Mouse (Mus musculus) brain, embryonic 14.5 days (tissue): ENCODE results near the gene Izumo1r. TPM values are rescaled to one million over a fixed set of nuclear protein-coding genes. Genes with fewer than 3 reads are reported as not detected.

Source experiments
- DNase-seq: peaks from one replicate; pipeline ENCODE4 v3.0.0-alpha.2; 2011; ENCODE audit warnings: low read depth
- CTCF ChIP-seq: fragments of 200-500 bp; IDR thresholded peaks from 2 replicates; pipeline ENCODE4 v1.5.1; 2012; ENCODE audit warnings: inconsistent platforms, mild to moderate bottlenecking, moderate library complexity, borderline replicate concordance; ENCODE audit not compliant: insufficient read depth, insufficient read length; ENCODE audit errors: extremely low read depth
- POLR2A ChIP-seq: fragments of 200-500 bp; IDR thresholded peaks from 2 replicates; pipeline ENCODE4 v1.6.1; 2012; ENCODE audit warnings: mild to moderate bottlenecking, inconsistent platforms, borderline replicate concordance; ENCODE audit not compliant: poor library complexity, insufficient read depth, insufficient read length, severe bottlenecking; ENCODE audit errors: extremely low read depth
- polyA plus RNA-seq: library from polyadenylated mRNA; depleted of rRNA; stranded (reverse); fragments of >200 nt; gene quantifications from 2 replicates; pipeline ENCODE4 v1.2.3, GENCODE M21; 2012

The Izumo1r gene
- polyA plus RNA-seq, 1 experiment, result not detected

DNA sequence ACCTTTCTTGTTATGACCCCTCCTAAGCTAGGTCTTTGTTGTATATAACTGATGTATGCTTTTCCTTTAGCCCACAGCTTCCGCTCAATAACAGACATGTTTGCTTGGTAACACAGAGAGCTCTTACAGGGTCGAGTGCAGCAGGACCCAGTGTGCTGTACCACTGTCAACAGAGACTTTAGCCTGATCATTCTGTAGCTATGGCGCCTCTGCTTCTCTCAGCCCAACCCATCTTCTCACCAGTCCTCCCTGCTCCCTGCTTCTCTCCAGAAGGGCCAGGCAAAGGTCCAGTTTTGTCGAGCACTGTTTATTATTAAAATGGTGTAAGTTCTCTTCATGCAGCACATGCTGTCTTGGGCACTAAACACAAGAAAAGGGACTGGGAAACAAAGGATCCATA is 19.9 kb upstream of the Izumo1r start:
- TF ChIP-seq CTCF (no peak), POLR2A (no peak)
- DNase-seq, result no peak

DNA sequence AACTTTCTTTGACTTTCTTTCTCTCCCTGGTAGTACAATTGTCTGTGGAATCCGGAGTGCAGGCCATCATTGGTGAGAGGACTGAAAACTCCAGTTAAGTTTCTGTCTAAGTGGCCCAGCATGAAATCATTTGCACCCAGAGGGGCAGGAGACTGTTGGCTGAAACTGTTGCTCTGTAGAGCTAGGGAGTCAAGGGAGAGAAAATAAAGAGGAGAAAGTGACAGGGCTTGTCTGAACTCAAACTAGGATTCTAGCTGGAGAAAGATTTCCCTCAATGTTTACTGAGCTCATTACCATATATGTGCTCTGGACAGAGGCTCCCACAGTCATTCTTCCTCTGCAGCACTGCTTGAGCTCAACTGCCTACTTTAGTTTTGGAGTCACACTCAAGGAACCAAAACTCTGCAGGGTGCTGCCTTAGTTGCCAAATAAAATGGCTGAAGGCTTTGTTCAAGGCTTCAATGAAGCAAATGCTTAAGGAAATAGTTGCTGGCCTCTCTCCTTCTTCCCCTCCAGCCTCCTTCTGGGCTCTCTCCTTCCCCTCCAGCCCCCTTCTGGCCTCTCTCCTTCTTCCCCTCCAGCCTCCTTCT is 18.3 kb upstream of the Izumo1r start:
- TF ChIP-seq CTCF, result no peak
- peak; percentile 53 for DNase-seq

DNA sequence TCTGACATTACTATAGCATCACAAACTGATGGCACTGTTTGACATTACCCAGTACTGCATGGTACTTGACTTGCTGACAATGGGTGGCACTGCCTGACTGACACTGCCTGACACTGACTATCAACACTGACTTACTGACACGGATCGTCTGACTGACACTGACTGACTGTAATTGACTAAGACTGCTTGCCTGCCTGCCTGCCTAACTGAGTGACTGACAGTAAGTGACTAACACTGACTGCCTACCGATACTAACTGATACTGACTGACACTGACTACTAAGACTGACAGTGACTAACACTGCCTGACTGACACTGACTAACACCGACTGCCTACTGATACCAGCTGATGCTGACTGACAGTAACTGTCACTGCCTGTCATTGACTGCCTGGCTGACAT is 17.5 kb upstream of the Izumo1r start:
- TF ChIP-seq POLR2A (no peak), CTCF (no peak)
- peak; percentile 33 for DNase-seq

DNA sequence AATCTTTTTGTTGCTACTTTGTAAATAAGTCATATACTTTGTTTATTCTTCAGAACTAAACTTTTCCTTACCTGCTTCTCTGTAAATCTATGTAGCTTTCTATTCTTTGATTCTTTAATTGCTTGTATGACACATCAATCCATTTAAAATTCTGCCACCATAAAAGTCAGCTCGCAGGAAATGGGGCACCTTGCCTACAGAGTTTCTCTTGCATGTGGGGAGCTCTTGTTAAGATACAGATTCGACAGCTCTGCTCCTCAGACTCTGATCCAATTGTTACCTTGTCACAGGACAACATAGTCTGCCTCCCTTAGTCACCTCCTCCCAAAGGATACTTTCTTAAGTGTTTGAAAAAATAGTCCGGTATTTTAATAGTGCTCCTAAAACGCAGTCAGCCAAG is 16.9 kb upstream of the Izumo1r start:
- no peak for TF ChIP-seq POLR2A
- no peak for TF ChIP-seq CTCF
- no peak for DNase-seq

DNA sequence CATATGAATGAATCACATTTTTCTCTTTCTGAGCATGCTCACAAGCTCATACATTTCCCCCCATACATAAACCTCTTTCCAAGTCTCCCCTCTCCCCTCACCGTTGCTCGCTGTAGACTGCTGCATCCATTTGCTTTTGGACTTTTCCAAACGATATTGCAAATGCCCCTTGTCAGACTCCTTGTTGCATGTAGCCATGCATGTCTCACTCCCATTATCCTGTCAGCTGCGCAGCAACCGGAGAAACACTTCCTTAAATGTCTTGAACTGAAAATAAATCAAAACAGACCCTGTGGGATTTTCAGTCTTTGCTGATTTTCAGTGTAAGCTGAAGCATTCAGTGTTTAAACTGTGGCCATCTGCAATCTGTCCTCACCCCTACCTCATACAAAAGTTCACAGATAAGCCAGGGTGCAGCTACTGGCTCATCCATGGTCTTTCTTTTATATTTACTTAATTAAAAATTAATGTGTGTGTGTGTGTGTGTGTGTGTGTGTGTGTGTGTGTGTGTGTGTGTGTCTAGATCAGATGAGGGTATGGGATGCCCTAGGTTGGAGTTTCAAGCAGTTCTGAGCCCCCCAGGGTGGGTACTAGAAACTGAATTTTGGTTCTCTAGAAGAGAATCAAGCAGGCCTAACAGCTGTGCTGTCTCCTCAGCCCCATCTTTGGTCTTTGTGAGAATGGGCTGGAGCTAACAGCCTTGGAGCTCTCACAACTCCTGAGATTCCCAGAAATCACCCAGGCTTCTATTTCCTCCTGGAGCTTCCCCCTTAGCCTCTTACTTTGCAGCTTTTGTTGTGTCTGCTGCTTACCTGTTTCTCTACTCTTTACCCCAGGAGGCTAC is 15.3 kb upstream of the Izumo1r start:
- no peak for TF ChIP-seq CTCF
- TF ChIP-seq POLR2A, result no peak
- no peak for DNase-seq

DNA sequence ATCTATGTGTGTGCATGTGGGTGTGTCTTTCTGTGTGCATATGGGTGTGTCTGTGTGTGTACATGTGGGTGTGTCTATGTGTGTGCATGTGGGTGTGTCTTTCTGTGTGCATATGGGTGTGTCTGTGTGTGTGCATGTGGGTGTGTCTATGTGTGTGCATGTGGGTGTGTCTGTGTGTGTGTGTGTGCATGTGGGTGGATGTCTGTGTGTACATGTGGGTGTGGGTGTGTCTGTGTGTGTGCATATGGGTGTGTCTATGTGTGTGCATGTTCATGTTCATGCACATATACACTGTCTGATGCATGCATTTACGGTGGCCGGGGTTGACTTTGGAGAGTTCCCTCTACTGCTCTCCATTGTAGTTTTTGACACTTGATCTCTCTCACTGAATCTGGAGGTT is 13.9 kb upstream of the Izumo1r start:
- TF ChIP-seq POLR2A (no peak), CTCF (no peak)
- no peak for DNase-seq

DNA sequence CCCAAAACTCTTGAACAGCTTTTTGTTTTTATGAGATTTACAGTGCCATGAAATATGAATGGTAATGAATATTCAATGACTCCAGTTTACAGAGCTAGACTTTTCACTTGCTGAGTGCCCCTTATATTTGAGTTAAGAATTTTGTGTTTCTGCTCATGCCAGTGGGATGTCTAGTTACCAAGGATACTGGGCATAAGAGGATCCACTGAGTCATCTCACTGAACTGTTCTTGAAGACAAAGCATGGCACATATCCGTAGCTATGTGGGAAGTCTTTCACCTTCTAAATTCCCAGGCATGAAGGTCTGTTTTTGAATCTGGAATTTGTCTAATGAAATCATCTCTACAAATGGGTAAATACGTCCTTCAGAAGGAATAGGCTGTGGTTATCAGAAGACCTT is 8.3 kb upstream of the Izumo1r start:
- TF ChIP-seq CTCF (no peak), POLR2A (no peak)
- DNase-seq, result no peak

DNA sequence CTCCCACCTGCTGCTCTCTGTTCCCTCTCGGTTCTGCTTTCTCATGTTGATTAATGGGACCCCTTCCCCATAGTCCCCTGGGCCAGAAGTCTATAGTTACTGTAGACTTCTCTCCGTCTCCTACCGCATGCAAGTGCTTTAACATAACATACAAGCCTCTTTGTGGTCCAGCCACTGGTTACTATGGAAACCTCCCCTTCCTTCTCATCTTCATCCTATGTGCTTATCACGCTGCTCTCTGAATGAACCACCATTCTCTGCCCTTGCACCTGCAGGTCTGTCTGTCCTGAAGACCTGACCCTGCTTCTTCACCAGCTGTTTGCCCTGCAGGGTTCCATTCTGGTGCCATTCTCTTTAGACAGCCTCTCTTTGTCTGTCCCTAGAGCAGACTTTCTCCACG is 6.2 kb upstream of the Izumo1r start:
- peak; percentile 63 for DNase-seq
- no peak for TF ChIP-seq POLR2A
- no peak for TF ChIP-seq CTCF

DNA sequence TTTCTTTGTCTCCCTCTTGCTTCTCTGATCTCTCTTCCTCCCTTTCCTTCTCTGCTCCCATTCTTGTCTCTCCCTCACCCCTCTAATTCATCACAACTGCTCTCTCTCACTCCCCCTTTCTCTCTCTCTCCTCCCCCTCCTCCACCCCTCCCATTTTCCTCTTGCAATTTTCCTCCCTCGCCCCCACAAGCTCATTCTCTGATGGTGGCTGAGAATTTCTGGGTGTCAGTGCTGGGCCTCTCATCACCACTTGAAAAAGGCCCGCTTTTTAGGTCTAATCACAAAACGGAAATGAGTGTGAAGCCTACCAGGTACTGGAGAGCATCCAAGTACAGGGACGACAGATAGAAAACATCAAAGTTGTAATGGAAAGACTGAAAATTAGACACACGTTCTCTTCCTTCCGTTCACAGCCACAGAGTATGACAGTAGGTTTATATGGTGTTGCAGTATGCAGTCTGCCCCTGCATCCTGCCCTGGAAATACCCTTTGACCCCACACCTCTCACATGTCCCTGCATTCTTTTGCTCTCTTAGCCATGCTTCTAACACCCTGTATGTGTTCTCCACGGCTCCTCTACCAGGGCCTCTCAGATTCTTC is 4.2 kb upstream of the Izumo1r start:
- TF ChIP-seq CTCF, result no peak
- no peak for TF ChIP-seq POLR2A
- DNase-seq, result no peak

DNA sequence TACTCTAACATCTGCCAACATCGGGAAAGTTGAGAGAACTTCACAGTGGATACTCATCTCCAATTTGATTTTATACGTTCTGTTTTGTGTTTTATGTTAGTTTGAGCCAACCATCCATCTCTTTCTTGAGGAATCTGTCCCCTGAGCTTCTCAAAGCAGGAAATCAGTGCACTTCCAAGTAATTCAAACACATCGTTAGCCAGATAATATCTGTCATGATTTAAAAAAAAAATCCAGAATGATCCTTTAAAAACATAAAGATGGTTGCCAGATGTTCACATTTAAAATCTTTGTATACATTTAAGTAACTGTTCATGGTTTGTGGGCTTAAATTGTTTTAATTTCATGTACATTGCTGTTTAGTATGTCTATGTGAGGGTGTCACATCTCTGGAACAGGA is 2.2 kb upstream of the Izumo1r start:
- DNase-seq, result no peak
- no peak for TF ChIP-seq POLR2A
- TF ChIP-seq CTCF, result no peak

DNA sequence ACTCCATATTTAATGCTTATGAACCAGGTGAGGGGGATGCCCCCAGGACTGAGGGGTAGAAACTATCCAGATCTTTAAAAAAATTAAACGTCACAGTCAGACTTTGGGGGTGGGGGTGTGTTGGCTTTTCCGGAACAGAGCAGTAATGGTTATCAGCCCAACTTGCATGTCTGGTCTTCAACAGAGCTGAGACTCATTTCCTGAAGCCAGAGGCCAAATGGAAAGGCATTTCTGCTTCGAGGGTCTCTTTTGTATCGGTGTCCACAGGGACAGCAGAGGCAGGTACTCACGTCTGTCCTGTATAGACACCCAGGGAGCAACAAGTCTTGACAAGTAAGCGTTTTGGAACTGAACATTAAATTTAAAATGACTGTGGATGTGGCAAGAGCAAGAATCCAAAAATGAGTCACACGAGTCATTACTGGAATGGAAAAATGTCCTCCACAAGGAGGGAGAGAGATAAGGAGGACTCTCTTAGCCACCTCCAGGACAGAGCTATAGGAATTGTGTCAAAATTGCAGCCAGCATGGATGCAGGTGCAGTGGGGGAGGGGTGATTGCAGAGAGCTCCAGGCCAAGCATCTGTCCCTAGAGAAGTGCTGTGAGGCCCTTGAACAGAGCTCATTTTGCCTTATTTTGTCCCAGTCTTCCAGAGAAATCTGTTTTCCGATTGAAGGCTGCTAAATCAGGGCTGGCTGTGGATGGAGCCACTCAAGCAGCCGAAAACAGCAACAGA is 1.2 kb upstream of the Izumo1r start:
- peak; percentile 57 for DNase-seq
- TF ChIP-seq CTCF (no peak), POLR2A (no peak)
